Mouse (Mus musculus) liver, embryonic 14.5 days (tissue): ENCODE data around the gene Elovl5. TPM values are rescaled to one million over a fixed set of nuclear protein-coding genes. Genes with fewer than 3 reads are reported as not detected.

Source experiments
- ATAC-seq: fragments of 200-750 bp; cut with Nextera tagmentation; 2 replicates; pipeline ENCODE4 v1.8.0; 2017; ENCODE audit warnings: moderate number of reproducible peaks, mild to moderate bottlenecking, moderate library complexity; ENCODE audit not compliant: insufficient read depth
- DNase-seq, 3 experiments: peaks; one replicate each; pipeline ENCODE4 v3.0.0-alpha.2; 2012 to 2013; ENCODE audit warnings: low read depth in 3 of 3, low spot score in 3 of 3
- H3K27ac ChIP-seq: fragments of 300-500 bp; sonication (generic); 2 replicates; pipeline ENCODE4 v1.5.1; 2014; ENCODE audit warnings: moderate library complexity, mild to moderate bottlenecking, control low read depth, inconsistent platforms
- H3K27me3 ChIP-seq: fragments of 300-500 bp; sonication (generic); 2 replicates; pipeline ENCODE4 v1.6.1; 2014; ENCODE audit warnings: mild to moderate bottlenecking, low read length, moderate library complexity; ENCODE audit not compliant: control insufficient read depth, insufficient read depth
- H3K36me3 ChIP-seq: fragments of 300-500 bp; sonication (generic); replicated peaks from 2 replicates; pipeline ENCODE4 v1.6.1; 2014; ENCODE audit warnings: low read depth; ENCODE audit not compliant: control insufficient read depth, insufficient read depth
- H3K4me1 ChIP-seq, 2 experiments: fragments of 200-500 bp in 1 of 2; fragments of 300-500 bp in 1 of 2; sonication (generic) in 1 of 2; replicated peaks; 2 replicates each; pipeline ENCODE4 v1.6.1; 2012 to 2014; ENCODE audit warnings: antibody characterized with exemption in 1 of 2, inconsistent platforms in 1 of 2, low read length in 1 of 2; ENCODE audit not compliant: control insufficient read depth in 2 of 2, insufficient read depth in 2 of 2
- H3K4me2 ChIP-seq: fragments of 300-500 bp; sonication (generic); 2 replicates; pipeline ENCODE4 v1.6.1; 2014; ENCODE audit warnings: low read depth, mild to moderate bottlenecking, control low read depth, moderate library complexity
- H3K4me3 ChIP-seq, 2 experiments: fragments of 200-500 bp in 1 of 2; fragments of 300-500 bp in 1 of 2; sonication (generic) in 1 of 2; 2 replicates each; pipeline ENCODE4 v1.5.1; 2012 to 2014; ENCODE audit warnings: low read depth in 2 of 2, low read length in 2 of 2, mild to moderate bottlenecking in 2 of 2, control low read depth in 1 of 2, inconsistent platforms in 1 of 2, moderate library complexity in 1 of 2; ENCODE audit not compliant: insufficient read depth in 1 of 2
- H3K9ac ChIP-seq: fragments of 300-500 bp; sonication (generic); replicated peaks from 2 replicates; pipeline ENCODE4 v1.6.1; 2014; ENCODE audit warnings: mild to moderate bottlenecking, control low read depth, moderate library complexity
- H3K9me3 ChIP-seq: fragments of 300-500 bp; sonication (generic); 2 replicates; pipeline ENCODE4 v1.6.1; 2016; ENCODE audit warnings: low read length, mixed read lengths; ENCODE audit not compliant: control insufficient read depth
- CTCF ChIP-seq: IDR thresholded peaks from 2 replicates; pipeline ENCODE4 v1.5.1; 2016; ENCODE audit warnings: antibody characterized with exemption, low read depth, control low read depth
- EP300 ChIP-seq: IDR thresholded peaks from 2 replicates; pipeline ENCODE4 v1.6.1; 2016; ENCODE audit warnings: antibody characterized with exemption, low read depth
- WGBS: fragments of 180-500 bp; shearing (Covaris S2); extraction: QIAGEN DNeasy Blood & Tissue Kit; methylation state at CpG from one replicate; pipeline ENCODE4 v1.1.7; 2014; ENCODE audit not compliant: insufficient replicate concordance; 5-methylcytosine and 5-hydroxymethylcytosine counted together
- polyA plus RNA-seq, 2 experiments: library from polyadenylated mRNA; depleted of rRNA in 1 of 2; stranded (reverse) in 1 of 2; unstranded in 1 of 2; fragments of >200 nt; fragmentation: Nextera tagmentation in 1 of 2; extraction: Ambion mirVana in 1 of 2; gene quantifications; 2 replicates each; pipeline versions ENCODE4 v1.2.1 to v1.2.3; 2012 to 2014

Elovl5 gene
- polyA plus RNA-seq, 2 experiments = 10.5 to 19.3 TPM

DNA sequence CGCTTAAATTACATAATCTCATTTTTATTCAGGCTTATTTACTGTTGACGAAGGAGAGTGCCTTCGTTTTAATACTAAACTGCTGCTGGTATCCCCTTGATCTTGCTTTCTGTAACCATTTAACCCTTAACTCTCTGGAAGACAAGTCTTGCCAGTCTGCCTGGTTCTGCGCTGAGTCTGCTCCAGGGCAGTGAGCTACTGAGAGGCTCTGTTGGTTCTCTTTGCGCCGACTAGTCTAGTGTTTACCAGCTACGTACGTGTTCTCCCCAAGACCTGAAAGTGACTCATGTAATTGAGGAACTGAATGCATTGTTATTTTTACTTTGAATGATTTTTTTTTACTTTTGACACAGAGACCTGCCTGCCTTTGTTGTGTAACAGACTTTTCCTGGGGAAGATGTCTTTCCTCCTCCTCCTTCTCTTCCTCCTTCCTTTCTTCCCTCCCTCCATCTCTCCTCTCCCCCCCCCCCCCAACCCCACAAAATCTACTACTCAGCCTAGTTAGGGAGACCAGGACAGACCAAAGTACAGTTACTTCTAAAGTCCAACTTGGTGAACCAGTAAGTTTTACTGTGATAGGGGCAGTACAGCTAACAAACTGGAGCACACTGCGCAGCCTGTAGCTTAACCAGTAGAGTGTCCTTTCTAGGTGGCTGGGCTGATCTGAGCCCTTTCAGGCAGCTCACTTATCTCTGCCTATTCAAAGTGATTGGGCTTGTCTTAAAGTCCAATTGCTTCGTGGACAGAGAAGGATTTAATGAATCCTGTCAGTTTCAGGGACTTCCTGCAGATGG lies 18.9 kb downstream of the Elovl5 start:
- H3K4me1 ChIP-seq = 0 out of 4 replicates have a peak, but pooled peaks cover 0 to 2% of the 10 kb centered on the region in 2 experiments
- no peak for ATAC-seq
- DNase-seq = no peak
- TF ChIP-seq CTCF (no peak), EP300 (no peak)
- no peak overlapping the region for H3K4me3 ChIP-seq
- H3K9ac ChIP-seq = no peak overlapping the region
- no peak overlapping the region for H3K27ac ChIP-seq
- 61% methylated on average over 10 of the region's 10 CpGs for WGBS
- no peaks in the 10 kb centered on the region for H3K27me3 ChIP-seq
- no peaks in the 10 kb centered on the region for H3K36me3 ChIP-seq
- H3K9me3 ChIP-seq = no peaks in the 10 kb centered on the region
- no peak overlapping the region for H3K4me2 ChIP-seq

DNA sequence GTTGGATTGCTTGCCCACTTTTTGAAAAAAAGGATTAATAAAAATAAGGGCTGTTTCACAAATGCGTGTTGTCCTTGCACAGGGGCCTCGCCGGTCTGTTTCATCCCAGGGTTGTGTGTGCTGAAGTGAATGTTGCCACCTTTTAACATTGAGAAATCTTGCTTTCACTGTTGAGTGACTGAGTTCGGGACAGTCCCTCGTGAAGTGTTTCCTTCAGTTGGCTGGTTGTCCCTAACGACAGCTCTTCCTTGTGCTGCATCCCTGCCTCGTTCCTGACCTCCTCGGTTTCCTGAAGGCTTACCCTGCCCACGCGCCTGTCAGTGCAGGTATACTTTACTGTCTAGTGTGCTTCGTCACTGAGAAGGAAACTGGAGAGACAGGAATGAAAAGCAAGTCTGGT lies 20.7 kb downstream of the Elovl5 start:
- Histone ChIP-seq H3K9me3 (no peaks in the 10 kb centered on the region), H3K4me3 (no peak overlapping the region), H3K4me2 (no peak overlapping the region), H3K36me3 (no peaks in the 10 kb centered on the region), H3K27ac (no peak overlapping the region), H3K4me1 (0 out of 4 replicates have a peak, but pooled peaks cover 0 to 2% of the 10 kb centered on the region in 2 experiments), H3K9ac (no peak overlapping the region), H3K27me3 (no peaks in the 10 kb centered on the region)
- WGBS = 66% methylated on average over 11 of the region's 11 CpGs
- DNase-seq (no peak), ATAC-seq (no peak)
- TF ChIP-seq EP300 = no peak
- TF ChIP-seq CTCF = no peak

- H3K4me3 ChIP-seq = no peak overlapping the region
- no peak overlapping the region for H3K4me2 ChIP-seq
- no peaks in the 10 kb centered on the region for H3K36me3 ChIP-seq
- 61% methylated on average over 13 of the region's 13 CpGs for WGBS
- no peaks in the 10 kb centered on the region for H3K9me3 ChIP-seq
- no peaks in the 10 kb centered on the region for H3K27me3 ChIP-seq
- H3K4me1 ChIP-seq = 0 out of 4 replicates have a peak, but pooled peaks cover 0 to 2% of the 10 kb centered on the region in 2 experiments
- DNase-seq (no peak), ATAC-seq (no peak)
- TF ChIP-seq CTCF (no peak), EP300 (no peak)
- no peak overlapping the region for H3K9ac ChIP-seq
- H3K27ac ChIP-seq = no peak overlapping the region
These were observed 21.8 kb downstream of the Elovl5 start for GRCm38 (mm10) chr9:77938761-77939553.

DNA sequence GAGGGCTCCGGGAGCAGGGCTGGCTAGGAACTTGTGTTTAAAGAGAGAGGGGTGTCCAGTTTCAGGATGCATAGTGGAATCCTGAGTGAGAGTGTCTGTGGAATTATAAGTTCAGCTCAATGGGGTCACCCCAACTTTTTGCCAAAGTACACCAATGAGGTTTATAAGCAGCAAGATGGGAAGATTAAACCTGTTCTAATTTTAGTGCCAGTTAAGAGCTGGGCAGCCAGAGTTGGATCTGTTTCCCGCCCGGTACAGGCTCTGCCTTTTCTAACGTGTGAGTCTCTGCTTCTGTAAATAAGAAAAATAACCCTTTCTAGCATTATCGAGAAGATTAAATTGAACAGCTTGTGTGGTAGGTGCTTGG lies 22.4 kb downstream of the Elovl5 start:
- WGBS = 71% methylated on average over 5 of the region's 5 CpGs
- no peaks in the 10 kb centered on the region for H3K36me3 ChIP-seq
- ATAC-seq (no peak), DNase-seq (no peak)
- H3K9me3 ChIP-seq = no peaks in the 10 kb centered on the region
- no peaks in the 10 kb centered on the region for H3K27me3 ChIP-seq
- no peak overlapping the region for H3K9ac ChIP-seq
- TF ChIP-seq EP300 = no peak
- TF ChIP-seq CTCF = no peak
- no peak overlapping the region for H3K4me3 ChIP-seq
- H3K4me1 ChIP-seq = 0 out of 4 replicates have a peak, but pooled peaks cover 0 to 2% of the 10 kb centered on the region in 2 experiments
- H3K27ac ChIP-seq = no peak overlapping the region
- no peak overlapping the region for H3K4me2 ChIP-seq

- Histone ChIP-seq H3K27ac (no peak overlapping the region), H3K4me2 (no peak overlapping the region), H3K36me3 (no peaks in the 10 kb centered on the region), H3K27me3 (no peaks in the 10 kb centered on the region), H3K4me3 (no peak overlapping the region), H3K9me3 (no peaks in the 10 kb centered on the region), H3K9ac (no peak overlapping the region), H3K4me1 (0 out of 4 replicates have a peak, but pooled peaks cover 0 to 2% of the 10 kb centered on the region in 2 experiments)
- ATAC-seq (no peak), DNase-seq (no peak)
- TF ChIP-seq CTCF (no peak), EP300 (no peak)
- 23% methylated on average over 6 of the region's 6 CpGs for WGBS
These were observed 23.9 kb downstream of the Elovl5 start for GRCm38 (mm10) chr9:77941058-77941457.
